Mouse (Mus musculus): ENCODE data around the gene Ube3b. TPM values are rescaled to one million over a fixed set of nuclear protein-coding genes. Genes with fewer than 3 reads are reported as not detected.

The Ube3b gene
- polyA plus RNA-seq, 1 experiment from 2014 or later = 43.6 TPM

DNA sequence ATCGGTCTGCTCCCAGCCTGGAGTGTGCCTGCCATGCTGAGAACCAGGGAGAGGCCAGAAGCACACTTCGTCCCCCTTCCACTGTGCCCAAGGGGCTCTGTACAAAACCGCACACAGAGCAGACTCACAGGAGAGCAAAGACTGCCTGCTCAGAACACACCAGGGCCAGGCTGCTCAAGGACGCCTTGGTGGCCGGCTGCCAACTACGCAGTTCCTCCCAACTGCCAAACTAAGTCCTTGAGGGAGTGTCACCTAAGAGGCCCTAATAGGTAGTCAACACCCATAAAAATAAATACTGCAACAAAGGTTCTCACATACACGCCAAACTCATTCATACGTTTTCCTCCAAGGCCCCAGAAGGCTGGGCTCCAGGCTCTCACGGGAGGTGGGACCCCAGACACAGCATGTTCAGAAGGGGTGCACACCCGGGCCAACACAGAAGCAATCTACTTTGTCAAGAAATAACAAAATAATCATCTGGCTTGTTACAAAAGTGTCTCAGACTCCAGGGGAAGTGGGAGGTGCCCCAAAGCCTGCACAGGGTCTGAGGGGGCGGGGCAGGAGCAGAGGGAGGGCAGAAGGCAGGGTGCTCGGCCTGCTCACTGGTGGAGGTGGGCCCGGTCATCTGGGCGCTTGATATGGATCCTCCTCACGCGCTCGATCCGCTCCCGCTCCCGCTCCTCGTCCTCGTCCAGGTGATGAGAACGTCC is 15.2 kb upstream of the Ube3b start:
- 79% methylated on average over 23 of the region's 23 CpGs for WGBS

DNA sequence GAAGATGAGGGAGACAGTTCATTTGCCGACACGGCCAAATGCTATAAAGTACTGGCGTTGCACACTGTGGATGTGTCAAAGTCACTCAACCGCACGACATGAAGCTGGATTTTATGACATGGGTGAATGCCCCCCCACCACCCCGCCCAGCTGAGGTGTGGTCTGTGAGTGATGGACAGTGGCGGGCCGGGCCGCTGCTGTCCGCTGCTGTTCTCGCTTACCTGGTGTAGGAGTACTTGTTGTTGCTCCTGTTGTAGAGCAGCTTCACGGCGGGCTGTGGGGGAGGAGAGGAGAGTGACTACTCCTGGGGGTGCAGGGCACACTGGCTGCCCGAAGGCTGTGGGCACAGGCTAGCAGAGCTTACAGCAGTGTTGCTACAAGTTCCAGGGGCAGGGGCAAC is 12.3 kb upstream of the Ube3b start:
- WGBS = 89% methylated on average over 14 of the region's 14 CpGs

More for the DNA sequence above, 15.2 kb upstream of the Ube3b start:
- Histone ChIP-seq H3K9ac (no peak overlapping the region), H3K36me3 (peaks cover 93% of the 10 kb centered on the region), H3K27ac (replicated peaks) (peak overlapping the region; percentile 44), H3K4me3 (replicated peaks) (no peak overlapping the region), H3K4me1 (peaks cover 30% of the 10 kb centered on the region), H3K4me2 (replicated peaks) (no peak overlapping the region), H3K9me3 (replicated peaks) (no peaks in the 10 kb centered on the region), H3K27me3 (no peaks in the 10 kb centered on the region)
- ATAC-seq (ENCODE audit: insufficient number of reproducible peaks, low FRiP score, low TSS enrichment, low read depth) = peak; percentile 45; the same call in 1 of the 2 replicates

DNA sequence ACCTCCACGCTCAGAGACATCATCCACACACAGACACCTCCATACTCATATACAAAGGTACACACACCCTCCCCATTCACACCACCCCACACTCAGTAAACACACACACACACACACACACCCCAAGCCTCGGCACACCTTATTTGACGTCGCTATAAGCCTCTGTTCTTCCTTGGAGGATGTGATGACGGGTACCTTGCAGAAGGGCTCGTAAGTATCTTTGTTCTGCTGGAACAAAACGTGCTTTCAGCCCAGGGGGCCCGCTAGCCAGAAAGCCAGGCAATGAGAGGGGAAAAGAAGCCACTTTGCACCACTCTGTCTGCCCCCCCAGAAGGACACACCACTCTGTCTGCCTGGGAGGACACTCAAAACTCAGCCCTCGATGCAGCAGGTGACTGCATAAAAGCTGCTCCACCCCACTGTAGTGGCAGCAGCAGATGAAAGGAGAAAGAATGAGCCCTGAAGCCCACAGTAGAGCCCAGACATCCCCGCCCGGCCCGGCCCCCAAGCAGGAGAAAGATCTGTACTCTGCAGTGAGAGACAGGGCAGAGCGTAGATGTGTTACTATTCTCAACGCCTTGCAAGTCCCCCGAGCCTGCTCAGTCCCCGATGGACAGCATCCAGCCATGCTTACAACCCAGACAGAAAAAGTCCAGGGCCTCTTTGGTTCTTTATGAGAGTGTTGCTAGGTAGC is 11.5 kb upstream of the Ube3b start:
- peaks cover 72% of the 10 kb centered on the region for H3K36me3 ChIP-seq
- H3K4me1 ChIP-seq = peaks cover 66% of the 10 kb centered on the region
- H3K27me3 ChIP-seq = no peaks in the 10 kb centered on the region
- ATAC-seq (ENCODE audit: insufficient number of reproducible peaks, low FRiP score, low TSS enrichment, low read depth) = no peak
- H3K9me3 ChIP-seq (replicated peaks) = no peaks in the 10 kb centered on the region
- 81% methylated on average over 16 of the region's 16 CpGs for WGBS
- H3K9ac ChIP-seq = no peak overlapping the region
- no peak overlapping the region for H3K4me2 ChIP-seq (replicated peaks)
- peak overlapping the region; percentile 91 for H3K27ac ChIP-seq (replicated peaks)
- H3K4me3 ChIP-seq (replicated peaks) = no peak overlapping the region

More for the DNA sequence above, 12.3 kb upstream of the Ube3b start:
- Histone ChIP-seq H3K27ac (replicated peaks) (no peak overlapping the region), H3K36me3 (peaks cover 72% of the 10 kb centered on the region), H3K27me3 (no peaks in the 10 kb centered on the region), H3K9me3 (replicated peaks) (no peaks in the 10 kb centered on the region), H3K4me3 (replicated peaks) (no peak overlapping the region), H3K4me2 (replicated peaks) (no peak overlapping the region), H3K4me1 (peaks cover 58% of the 10 kb centered on the region), H3K9ac (no peak overlapping the region)
- no peak for ATAC-seq (ENCODE audit: insufficient number of reproducible peaks, low FRiP score, low TSS enrichment, low read depth)

DNA sequence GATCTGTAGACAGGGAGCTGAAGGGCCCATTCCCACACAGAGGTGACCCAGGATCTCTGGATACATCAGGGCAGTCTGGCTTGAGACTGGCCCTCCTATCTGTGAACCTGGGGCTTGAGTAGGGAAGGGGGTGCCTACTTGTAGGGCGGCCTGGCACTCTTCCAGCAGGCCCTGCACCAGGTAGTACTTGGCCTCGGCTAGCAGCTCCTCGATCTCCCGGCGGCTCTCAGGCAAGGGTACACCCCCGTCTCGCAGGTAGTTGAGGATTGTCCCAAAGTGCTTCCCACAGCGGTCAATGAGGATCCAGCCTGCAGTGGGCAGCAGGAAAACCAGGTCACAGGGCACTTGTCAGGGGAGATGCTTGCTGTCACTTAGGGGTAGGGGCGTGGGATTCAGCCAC is 10.5 kb upstream of the Ube3b start:
- 49% methylated on average over 9 of the region's 9 CpGs for WGBS
- peak overlapping the region; percentile 91 for H3K27ac ChIP-seq (replicated peaks)
- H3K36me3 ChIP-seq = peaks cover 72% of the 10 kb centered on the region
- no peak overlapping the region for H3K9ac ChIP-seq
- ATAC-seq (ENCODE audit: insufficient number of reproducible peaks, low FRiP score, low TSS enrichment, low read depth) = no peak
- H3K27me3 ChIP-seq = no peaks in the 10 kb centered on the region
- no peak overlapping the region for H3K4me3 ChIP-seq (replicated peaks)
- peaks cover 73% of the 10 kb centered on the region for H3K4me1 ChIP-seq
- peak overlapping the region; percentile 24; the same call in 1 of the 2 replicates for H3K4me2 ChIP-seq (replicated peaks)
- H3K9me3 ChIP-seq (replicated peaks) = no peaks in the 10 kb centered on the region

DNA sequence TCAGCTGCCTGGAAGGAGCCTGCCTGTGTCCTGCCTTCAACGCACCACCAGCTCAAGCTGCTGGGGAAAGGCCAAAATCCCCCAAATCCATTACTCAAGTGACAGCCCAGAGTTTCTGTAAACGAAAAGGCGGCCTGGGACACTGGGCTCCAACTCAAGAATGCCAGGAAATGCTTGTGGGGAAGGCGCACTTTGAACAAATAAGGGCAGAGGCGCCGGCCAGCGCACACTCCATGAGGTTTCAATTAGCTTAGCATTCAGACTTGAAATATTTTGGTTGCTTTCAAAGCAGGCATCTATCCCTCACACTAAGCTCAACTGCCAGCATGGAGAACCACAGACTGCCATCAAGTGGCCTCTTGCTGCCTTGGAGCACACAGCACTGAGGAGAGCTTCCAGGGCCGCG is 10.0 kb upstream of the Ube3b start:
- peak; percentile 79 for ATAC-seq (ENCODE audit: insufficient number of reproducible peaks, low FRiP score, low TSS enrichment, low read depth)
- Histone ChIP-seq H3K27ac (replicated peaks) (peak overlapping the region; percentile 91), H3K4me3 (replicated peaks) (no peak overlapping the region), H3K27me3 (no peaks in the 10 kb centered on the region), H3K9me3 (replicated peaks) (no peaks in the 10 kb centered on the region), H3K4me2 (replicated peaks) (peak overlapping the region; percentile 26; the same call in 1 of the 2 replicates), H3K4me1 (peaks cover 75% of the 10 kb centered on the region), H3K36me3 (peaks cover 72% of the 10 kb centered on the region), H3K9ac (no peak overlapping the region)
- 23% methylated on average over 9 of the region's 9 CpGs for WGBS

GRCm38 (mm10) chr5:114371331-114371730 is 9.1 kb upstream of the Ube3b start:
- no peak overlapping the region for H3K9ac ChIP-seq

GRCm38 (mm10) chr5:114371731-114372473 is 8.5 kb upstream of the Ube3b start:
- Histone ChIP-seq H3K27me3 (no peaks in the 10 kb centered on the region), H3K9me3 (replicated peaks) (no peaks in the 10 kb centered on the region), H3K9ac (no peak overlapping the region), H3K4me2 (replicated peaks) (peak overlapping the region; percentile 26; the same call in 1 of the 2 replicates), H3K27ac (replicated peaks) (peak overlapping the region; percentile 91), H3K4me3 (replicated peaks) (no peak overlapping the region), H3K36me3 (peaks cover 60% of the 10 kb centered on the region), H3K4me1 (peaks cover 79% of the 10 kb centered on the region)
- WGBS = 40% methylated on average over 25 of the region's 25 CpGs
- no peak for ATAC-seq (ENCODE audit: insufficient number of reproducible peaks, low FRiP score, low TSS enrichment, low read depth)

More at GRCm38 (mm10) chr5:114371331-114371730, 9.1 kb upstream of the Ube3b start:
- Histone ChIP-seq H3K27ac (replicated peaks) (peak overlapping the region; percentile 91), H3K9me3 (replicated peaks) (no peaks in the 10 kb centered on the region), H3K4me1 (peaks cover 74% of the 10 kb centered on the region), H3K4me2 (replicated peaks) (peak overlapping the region; percentile 26; the same call in 1 of the 2 replicates), H3K27me3 (no peaks in the 10 kb centered on the region), H3K4me3 (replicated peaks) (no peak overlapping the region), H3K36me3 (peaks cover 66% of the 10 kb centered on the region)
- WGBS = 30% methylated on average over 3 of the region's 3 CpGs
- ATAC-seq (ENCODE audit: insufficient number of reproducible peaks, low FRiP score, low TSS enrichment, low read depth) = no peak

GRCm38 (mm10) chr5:114372565-114372964 is 7.8 kb upstream of the Ube3b start:
- H3K9me3 ChIP-seq (replicated peaks) = no peaks in the 10 kb centered on the region
- H3K4me3 ChIP-seq (replicated peaks) = no peak overlapping the region
- no peak overlapping the region for H3K9ac ChIP-seq
- H3K4me2 ChIP-seq (replicated peaks) = 0 out of 2 replicates have a peak overlapping the region, but pooled peaks have one; percentile 26
- H3K27ac ChIP-seq (replicated peaks) = peak overlapping the region; percentile 91
- no peaks in the 10 kb centered on the region for H3K27me3 ChIP-seq
- 24% methylated on average over 11 of the region's 11 CpGs for WGBS
- H3K4me1 ChIP-seq = peaks cover 85% of the 10 kb centered on the region
- H3K36me3 ChIP-seq = peaks cover 53% of the 10 kb centered on the region
- no peak for ATAC-seq (ENCODE audit: insufficient number of reproducible peaks, low FRiP score, low TSS enrichment, low read depth)

DNA sequence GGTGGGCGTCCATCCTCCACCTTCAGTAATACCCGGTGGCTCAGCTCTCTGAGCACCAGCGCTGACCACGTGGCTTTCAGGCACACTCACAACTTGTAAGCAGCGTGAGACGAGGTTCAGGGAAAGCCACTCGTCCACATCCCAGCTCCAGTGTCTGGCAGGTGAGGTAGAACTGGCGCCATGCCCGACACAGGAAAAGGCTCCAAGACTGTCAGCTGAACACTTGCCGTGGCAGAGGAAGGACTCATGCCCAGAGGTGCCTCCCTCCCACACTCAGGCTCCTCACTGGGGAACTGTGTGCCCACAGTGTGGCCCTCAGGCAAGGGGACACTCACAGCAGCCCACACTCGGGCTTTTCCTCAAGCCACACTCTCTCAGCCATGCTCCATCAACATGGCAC is 7.2 kb upstream of the Ube3b start:
- Histone ChIP-seq H3K9ac (no peak overlapping the region), H3K27ac (replicated peaks) (peak overlapping the region; percentile 91), H3K27me3 (no peaks in the 10 kb centered on the region), H3K36me3 (peaks cover 47% of the 10 kb centered on the region), H3K4me1 (peaks cover 91% of the 10 kb centered on the region), H3K4me3 (replicated peaks) (no peak overlapping the region), H3K4me2 (replicated peaks) (0 out of 2 replicates have a peak overlapping the region, but pooled peaks have one; percentile 26), H3K9me3 (replicated peaks) (no peaks in the 10 kb centered on the region)
- ATAC-seq (ENCODE audit: insufficient number of reproducible peaks, low FRiP score, low TSS enrichment, low read depth) = no peak
- 45% methylated on average over 11 of the region's 11 CpGs for WGBS

GRCm38 (mm10) chr5:114373581-114373980 is 6.8 kb upstream of the Ube3b start:
- H3K36me3 ChIP-seq = peaks cover 44% of the 10 kb centered on the region
- no peaks in the 10 kb centered on the region for H3K27me3 ChIP-seq
- no peak overlapping the region for H3K4me2 ChIP-seq (replicated peaks)
- WGBS = 77% methylated on average over 9 of the region's 9 CpGs
- H3K4me3 ChIP-seq (replicated peaks) = no peak overlapping the region
- peaks cover 96% of the 10 kb centered on the region for H3K4me1 ChIP-seq
- peak overlapping the region; percentile 91 for H3K27ac ChIP-seq (replicated peaks)
- ATAC-seq (ENCODE audit: insufficient number of reproducible peaks, low FRiP score, low TSS enrichment, low read depth) = no peak
- no peak overlapping the region for H3K9ac ChIP-seq
- no peaks in the 10 kb centered on the region for H3K9me3 ChIP-seq (replicated peaks)

All from embryonic facial prominence, embryonic 15.5 days (tissue).